Mouse (Mus musculus) liver, adult (tissue): Measurements from ENCODE around the gene Hydin.

ENCODE experiments used
- GATA4 ChIP-seq: IDR thresholded peaks from 2 replicates; pipeline ENCODE4 v1.6.1; 2014; ENCODE audit warnings: mild to moderate bottlenecking, low read length; ENCODE audit not compliant: insufficient replicate concordance

Gene Hydin

DNA sequence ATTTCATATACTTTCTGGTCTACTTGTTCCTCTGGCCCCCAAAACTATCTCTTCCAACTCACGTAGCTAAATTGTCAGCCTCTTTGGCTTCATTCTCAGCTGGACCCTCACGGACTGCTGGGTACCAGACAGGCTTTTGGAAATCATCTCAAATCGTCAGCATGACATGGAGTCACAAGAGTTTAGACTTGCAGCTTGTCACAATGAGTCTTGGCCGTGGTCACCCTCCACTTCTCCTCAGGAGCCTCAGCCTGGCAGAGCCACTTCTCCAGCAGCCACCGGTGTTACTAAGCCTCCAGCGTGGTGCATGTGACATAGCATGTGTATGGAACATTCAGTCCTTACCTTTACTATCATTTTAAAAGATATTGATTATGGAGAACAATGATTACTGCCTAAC is 135.5 kb downstream of the Hydin start:
- TF ChIP-seq GATA4, result no peak

DNA sequence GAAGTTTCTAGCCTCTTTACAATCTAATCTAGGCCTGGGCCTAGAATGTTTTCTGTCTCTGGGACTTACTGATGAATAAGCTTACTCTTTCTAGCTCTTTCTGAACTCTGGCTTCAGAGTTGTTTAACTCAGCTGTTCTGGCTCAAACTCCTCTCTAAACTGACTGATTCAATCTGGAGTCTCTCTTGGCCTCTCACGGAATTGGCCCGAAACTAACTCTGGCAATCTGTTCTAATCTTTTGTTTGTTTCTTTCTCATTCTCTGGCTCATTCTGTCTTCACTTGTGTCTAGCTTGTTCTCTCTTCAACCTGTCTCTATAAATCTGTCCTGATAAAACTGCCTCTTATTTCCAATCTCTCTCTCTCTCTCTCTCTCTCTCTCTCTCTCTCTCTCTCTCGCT is 137.7 kb downstream of the Hydin start:
- no peak for TF ChIP-seq GATA4

- no peak for TF ChIP-seq GATA4
These were observed 148.3 kb downstream of the Hydin start for GRCm38 (mm10) chr8:110415121-110415520.

GRCm38 (mm10) chr8:110416931-110417330 is 150.2 kb downstream of the Hydin start:
- no peak for TF ChIP-seq GATA4

DNA sequence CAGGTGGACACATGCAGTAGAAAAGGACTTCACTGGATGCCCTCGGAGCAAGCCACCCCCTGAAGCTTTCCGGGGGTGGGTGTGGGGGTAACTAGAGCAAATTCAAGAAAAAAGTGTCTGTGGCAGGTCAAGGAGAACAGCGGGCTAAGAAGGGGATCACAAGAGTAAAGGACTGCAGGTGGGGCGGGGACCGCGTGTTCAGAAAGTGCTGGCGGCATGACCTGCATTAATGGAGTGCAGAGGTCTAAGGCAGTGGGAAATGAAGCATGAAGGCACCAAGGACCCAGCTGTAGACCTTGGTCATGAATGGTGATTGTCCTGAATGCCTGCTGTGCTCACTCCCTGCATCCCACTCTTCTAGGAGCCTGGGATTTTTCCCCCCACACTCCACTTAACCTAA is 151.0 kb downstream of the Hydin start:
- no peak for TF ChIP-seq GATA4

DNA sequence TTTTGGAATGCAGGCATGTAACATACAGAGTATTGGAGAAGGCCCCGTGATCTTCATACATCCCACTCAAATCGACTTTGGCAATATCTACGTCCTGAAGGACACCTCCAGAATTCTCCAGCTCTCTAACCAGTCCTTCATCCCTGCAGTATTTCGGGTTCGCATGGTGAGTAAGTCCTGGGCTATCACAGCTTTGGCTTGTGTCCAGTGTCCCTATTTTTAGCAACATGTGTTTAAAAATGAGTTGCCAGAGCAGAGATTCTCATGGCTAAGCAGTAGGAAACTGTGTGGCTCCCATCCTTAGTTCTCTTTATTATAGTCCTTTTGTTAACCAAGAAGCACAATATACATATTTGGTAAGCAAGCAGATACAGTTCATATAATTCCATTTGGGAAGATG is 152.9 kb downstream of the Hydin start:
- no peak for TF ChIP-seq GATA4

GRCm38 (mm10) chr8:110420221-110420620 is 153.4 kb downstream of the Hydin start:
- TF ChIP-seq GATA4, result no peak

GRCm38 (mm10) chr8:110424146-110424545 is 157.4 kb downstream of the Hydin start:
- TF ChIP-seq GATA4, result no peak

GRCm38 (mm10) chr8:110431340-110431739 is 164.6 kb downstream of the Hydin start:
- TF ChIP-seq GATA4, result no peak

DNA sequence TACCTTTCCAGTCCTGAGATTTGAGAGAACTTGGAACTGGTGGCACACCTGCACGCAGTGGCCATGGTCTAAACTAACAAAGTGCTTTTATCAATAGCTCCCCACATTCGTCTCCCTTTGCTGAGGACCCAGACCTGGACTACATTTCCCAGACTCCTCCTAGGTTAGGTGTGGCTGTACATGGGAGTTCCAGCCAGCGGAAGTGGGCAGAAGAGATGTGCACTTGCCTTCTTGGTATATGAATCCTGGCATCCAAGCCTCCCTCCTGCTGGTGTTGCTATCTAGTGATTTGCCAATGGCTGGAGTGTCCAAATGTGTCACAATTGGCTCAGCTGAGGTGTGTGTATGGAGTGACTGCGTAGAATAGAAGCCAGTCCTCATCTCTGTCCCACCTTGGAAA is 173.8 kb downstream of the Hydin start:
- TF ChIP-seq GATA4, result no peak

GRCm38 (mm10) chr8:110444276-110444675 is 177.5 kb downstream of the Hydin start:
- TF ChIP-seq GATA4, result no peak

- TF ChIP-seq GATA4, result no peak
These were observed 183.7 kb downstream of the Hydin start for GRCm38 (mm10) chr8:110450463-110450862.

DNA sequence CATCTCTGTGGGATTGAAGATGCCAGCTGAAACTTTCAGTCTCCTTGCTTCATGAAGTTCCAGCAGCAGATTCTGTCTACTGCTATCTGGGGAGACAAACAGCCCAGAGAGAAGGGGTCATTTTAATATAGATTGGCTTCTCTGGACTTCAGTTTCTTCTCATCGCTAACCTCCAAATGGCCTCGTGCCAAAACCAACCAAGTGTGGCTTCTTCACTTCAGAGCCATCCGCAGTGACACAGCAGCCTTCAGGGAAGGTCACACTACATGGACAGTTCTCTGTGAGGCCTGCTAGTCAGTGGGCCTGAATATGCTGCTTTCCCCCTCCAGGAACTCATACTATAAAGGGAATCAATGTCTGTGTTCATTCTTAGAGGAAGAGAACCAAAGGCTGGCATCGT is 187.7 kb downstream of the Hydin start:
- TF ChIP-seq GATA4, result no peak

- TF ChIP-seq GATA4, result no peak
These were observed 190.6 kb downstream of the Hydin start for GRCm38 (mm10) chr8:110457424-110457823.

DNA sequence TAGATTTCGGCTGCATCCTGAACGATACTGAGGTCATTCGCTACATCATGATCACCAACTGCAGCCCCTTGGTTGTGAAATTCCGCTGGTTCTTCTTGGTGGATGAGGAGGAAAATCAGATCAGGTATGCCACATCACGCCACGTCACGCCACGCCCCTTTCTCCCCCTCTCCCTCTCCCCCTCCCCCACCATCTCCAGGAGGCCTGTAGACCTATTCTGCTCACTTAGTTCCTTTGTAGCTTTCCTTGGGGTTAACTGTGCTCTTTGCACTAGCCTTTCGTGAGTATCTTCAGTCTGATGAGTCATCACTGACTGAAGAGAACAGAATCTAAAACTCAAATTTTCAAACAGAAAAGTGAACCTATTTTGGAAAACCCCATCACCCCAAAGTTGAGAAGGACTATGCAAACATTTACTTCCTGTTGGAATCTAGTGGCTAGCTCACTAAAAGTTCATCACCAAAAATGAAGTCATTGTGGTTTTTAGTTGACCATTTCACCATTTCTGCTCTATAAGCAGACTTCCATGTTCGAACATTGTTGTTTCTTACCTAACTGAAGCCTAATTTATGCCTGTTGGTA is 195.9 kb downstream of the Hydin start:
- TF ChIP-seq GATA4, result no peak

- no peak for TF ChIP-seq GATA4
These were observed 197.1 kb downstream of the Hydin start for GRCm38 (mm10) chr8:110463773-110464460.

GRCm38 (mm10) chr8:110465606-110466005 is 198.8 kb downstream of the Hydin start:
- no peak for TF ChIP-seq GATA4
